Mouse (Mus musculus) neural tube, embryonic 13.5 days (tissue): ENCODE results near the gene Plxdc1. TPM values are rescaled to one million over a fixed set of nuclear protein-coding genes. Genes with fewer than 3 reads are reported as not detected.

Experiments
- ATAC-seq: fragments of 200-750 bp; cut with Nextera tagmentation; 2 replicates; pipeline ENCODE4 v1.8.0; 2017; ENCODE audit warnings: low read depth, mild to moderate bottlenecking, moderate TSS enrichment, moderate library complexity
- H3K27ac ChIP-seq: fragments of 300-500 bp; sonication (generic); replicated peaks from 2 replicates; pipeline ENCODE4 v1.5.1; 2015; ENCODE audit warnings: moderate library complexity, mild to moderate bottlenecking, inconsistent platforms
- H3K27me3 ChIP-seq: fragments of 300-500 bp; sonication (generic); 2 replicates; pipeline ENCODE4 v1.6.1; 2015; ENCODE audit warnings: mild to moderate bottlenecking, inconsistent platforms
- H3K36me3 ChIP-seq: fragments of 300-500 bp; sonication (generic); 2 replicates; pipeline ENCODE4 v1.6.1; 2015; ENCODE audit warnings: mild to moderate bottlenecking, inconsistent platforms
- H3K4me1 ChIP-seq: fragments of 300-500 bp; sonication (generic); replicated peaks from 2 replicates; pipeline ENCODE4 v1.6.1; 2015; ENCODE audit warnings: inconsistent platforms
- H3K4me2 ChIP-seq: fragments of 300-500 bp; sonication (generic); 2 replicates; pipeline ENCODE4 v1.6.1; 2015; ENCODE audit warnings: inconsistent platforms, mild to moderate bottlenecking, moderate library complexity
- H3K4me3 ChIP-seq: fragments of 300-500 bp; sonication (generic); 2 replicates; pipeline ENCODE4 v1.5.1; 2015; ENCODE audit warnings: mild to moderate bottlenecking, inconsistent platforms
- H3K9ac ChIP-seq: fragments of 300-500 bp; sonication (generic); 2 replicates; pipeline ENCODE4 v1.6.1; 2015; ENCODE audit warnings: moderate library complexity, mild to moderate bottlenecking, inconsistent platforms
- H3K9me3 ChIP-seq: fragments of 300-500 bp; sonication (generic); 2 replicates; pipeline ENCODE4 v1.6.1; 2016; ENCODE audit warnings: inconsistent platforms
- WGBS: fragments of 180-500 bp; shearing (Covaris S2); methylation state at CpG from one replicate; pipeline ENCODE4 v1.1.7; 2015; 5-methylcytosine and 5-hydroxymethylcytosine counted together
- polyA plus RNA-seq: library from polyadenylated mRNA; unstranded; fragments of >200 nt; fragmentation: Nextera tagmentation; extraction: Ambion mirVana; gene quantifications from 2 replicates; pipeline ENCODE4 v1.2.1, GENCODE M21; 2015

Gene Plxdc1
- polyA plus RNA-seq, 1 experiment from 2014 or later = 0.71 TPM

DNA sequence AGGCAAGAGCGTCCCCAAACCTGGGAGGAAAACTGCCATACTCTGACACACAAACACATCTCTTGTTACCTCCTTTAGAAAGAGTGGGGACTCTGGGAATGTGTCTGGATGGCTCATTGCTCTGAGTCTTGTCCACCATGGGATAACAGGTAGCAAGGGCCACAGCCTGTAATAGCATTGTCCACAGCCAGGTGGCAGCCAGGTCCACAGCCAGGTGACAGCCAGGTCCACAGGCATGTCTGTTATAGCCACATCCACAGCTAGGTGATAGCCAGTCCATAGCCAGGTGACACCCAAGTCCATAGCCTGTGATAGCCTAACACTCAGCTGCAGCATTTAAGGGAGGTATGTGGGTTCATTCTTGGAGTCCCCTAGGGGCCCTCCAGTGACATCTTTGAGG is 25.3 kb downstream of the Plxdc1 start:
- no peak overlapping the region for H3K27ac ChIP-seq
- no peaks in the 10 kb centered on the region for H3K27me3 ChIP-seq
- ATAC-seq = no peak
- peaks cover 23% of the 10 kb centered on the region for H3K4me1 ChIP-seq
- H3K36me3 ChIP-seq = no peaks in the 10 kb centered on the region
- H3K9ac ChIP-seq = no peak overlapping the region
- no peak overlapping the region for H3K4me2 ChIP-seq
- H3K4me3 ChIP-seq = no peak overlapping the region
- 93% methylated on average over 1 of the region's 1 CpGs for WGBS
- no peaks in the 10 kb centered on the region for H3K9me3 ChIP-seq

DNA sequence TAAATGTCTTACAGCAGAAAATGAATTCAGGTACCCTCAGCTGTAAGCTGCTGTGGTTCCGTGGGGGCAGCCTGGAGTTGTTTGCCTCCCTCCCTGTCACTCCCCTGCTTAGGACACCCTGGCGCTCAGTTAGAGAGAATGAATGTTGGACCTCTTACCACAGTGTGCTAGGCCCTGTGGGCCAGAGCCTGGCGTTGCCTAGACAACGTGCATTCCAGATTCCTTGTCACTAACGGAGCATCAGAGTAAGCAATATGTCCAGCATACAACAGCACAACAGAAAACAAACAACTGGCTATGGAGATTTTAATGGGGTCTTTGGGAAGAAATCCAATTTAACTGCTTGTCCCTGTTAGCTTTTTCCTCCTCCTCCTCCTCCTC is 27.0 kb downstream of the Plxdc1 start:
- Histone ChIP-seq H3K9ac (peak overlapping the region; percentile 12; the same call in 1 of the 2 replicates), H3K27ac (no peak overlapping the region), H3K4me1 (peaks cover 26% of the 10 kb centered on the region), H3K4me3 (no peak overlapping the region), H3K9me3 (no peaks in the 10 kb centered on the region), H3K27me3 (no peaks in the 10 kb centered on the region), H3K36me3 (no peaks in the 10 kb centered on the region), H3K4me2 (no peak overlapping the region)
- WGBS = 53% methylated on average over 5 of the region's 5 CpGs
- ATAC-seq = no peak

DNA sequence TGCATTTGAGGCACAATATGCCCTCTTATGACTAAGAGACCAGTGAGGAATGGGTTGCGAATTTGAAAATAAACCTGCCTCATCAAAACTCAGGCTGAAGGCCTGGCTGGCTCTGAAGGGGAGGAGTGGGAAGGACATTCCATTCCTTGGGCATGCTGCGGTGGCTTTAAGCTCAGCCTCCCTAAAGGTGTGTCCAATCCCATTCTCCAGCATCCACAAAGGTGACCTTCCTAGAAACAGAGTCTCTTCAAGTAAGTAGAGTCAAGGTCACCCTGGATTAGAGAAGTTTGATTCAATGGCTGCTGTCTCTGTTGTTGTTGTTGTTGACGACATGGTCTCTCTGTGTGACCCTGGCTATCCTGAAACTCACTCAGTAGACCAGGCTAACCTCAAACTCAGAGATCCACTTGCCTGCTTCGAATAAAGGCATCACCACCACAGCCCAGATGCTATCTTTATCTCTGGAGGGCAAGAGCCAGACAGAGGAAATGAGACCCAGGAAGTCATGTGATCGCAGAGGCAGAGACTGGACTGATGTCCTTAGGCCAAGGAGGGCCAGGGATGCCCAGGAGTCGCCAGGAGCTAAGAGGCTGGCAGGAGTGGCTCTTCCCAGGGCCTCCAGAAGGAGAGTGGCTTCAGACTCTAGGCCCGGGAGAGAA is 27.5 kb downstream of the Plxdc1 start:
- Histone ChIP-seq H3K4me3 (no peak overlapping the region), H3K36me3 (no peaks in the 10 kb centered on the region), H3K9me3 (no peaks in the 10 kb centered on the region), H3K27me3 (no peaks in the 10 kb centered on the region), H3K4me1 (peaks cover 26% of the 10 kb centered on the region), H3K9ac (peak overlapping the region; percentile 12; the same call in 1 of the 2 replicates), H3K27ac (no peak overlapping the region), H3K4me2 (no peak overlapping the region)
- no peak for ATAC-seq
- 87% methylated on average over 7 of the region's 7 CpGs for WGBS

DNA sequence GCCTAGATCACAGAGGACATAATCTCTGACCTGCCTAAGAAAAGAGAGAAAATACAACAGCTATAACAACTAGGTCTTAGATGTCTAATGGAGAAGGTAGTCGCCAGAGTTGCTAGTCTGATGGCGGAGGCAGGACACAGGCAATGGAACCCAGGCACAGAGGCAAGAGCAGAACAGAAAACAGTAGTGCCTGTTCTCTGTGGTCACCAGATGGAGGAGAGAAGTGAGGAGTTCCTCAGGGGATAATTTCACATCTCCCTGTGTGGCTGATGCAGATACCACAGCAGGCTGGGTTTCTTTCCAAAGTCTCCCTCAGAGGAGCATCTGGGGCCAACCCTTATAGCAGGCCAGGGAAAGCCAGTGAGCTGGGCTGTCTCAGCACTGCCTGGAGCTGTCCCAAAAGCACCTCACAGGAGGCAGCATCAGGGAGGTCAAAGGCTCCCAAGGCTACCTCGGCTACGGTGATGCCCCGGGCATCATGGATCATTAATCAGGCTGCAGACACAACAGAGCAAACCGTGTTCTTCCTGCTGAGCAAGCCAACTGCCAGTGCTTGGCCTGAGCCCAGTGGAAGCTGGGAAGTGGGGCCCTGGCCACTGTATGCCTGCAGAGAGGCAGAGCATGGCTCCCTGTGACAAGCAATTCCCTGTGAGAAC is 29.2 kb downstream of the Plxdc1 start:
- peak; percentile 40; the same call in 1 of the 2 replicates for ATAC-seq
- Histone ChIP-seq H3K9ac (no peak overlapping the region), H3K4me3 (no peak overlapping the region), H3K36me3 (no peaks in the 10 kb centered on the region), H3K27me3 (no peaks in the 10 kb centered on the region), H3K9me3 (no peaks in the 10 kb centered on the region), H3K4me1 (peaks cover 26% of the 10 kb centered on the region), H3K4me2 (no peak overlapping the region), H3K27ac (peak overlapping the region; percentile 33; the same call in 1 of the 2 replicates)
- 34% methylated on average over 6 of the region's 6 CpGs for whole genome bisulfite sequencing

DNA sequence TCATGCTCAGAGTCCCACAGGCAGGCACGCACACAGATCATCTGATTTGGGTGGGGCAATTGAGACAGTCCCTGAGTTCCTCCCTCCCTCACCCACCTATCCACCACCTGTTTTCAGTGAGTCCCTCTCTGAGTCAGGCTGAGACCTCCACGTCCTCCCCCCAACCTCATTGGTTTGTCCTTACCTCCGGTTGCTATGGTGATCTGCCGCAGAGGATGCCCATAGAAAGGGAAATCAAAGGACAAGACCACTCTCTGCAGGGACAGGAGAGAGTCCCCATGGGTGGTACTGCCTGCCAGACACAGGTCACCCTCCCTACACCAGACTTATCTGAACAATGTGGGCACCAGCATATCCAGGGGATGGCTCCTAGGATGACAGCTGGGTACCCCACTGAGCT is 30.3 kb downstream of the Plxdc1 start:
- Histone ChIP-seq H3K36me3 (no peaks in the 10 kb centered on the region), H3K27me3 (no peaks in the 10 kb centered on the region), H3K27ac (no peak overlapping the region), H3K9ac (no peak overlapping the region), H3K4me1 (peaks cover 26% of the 10 kb centered on the region), H3K9me3 (no peaks in the 10 kb centered on the region), H3K4me3 (no peak overlapping the region), H3K4me2 (no peak overlapping the region)
- ATAC-seq = no peak
- 46% methylated on average over 4 of the region's 4 CpGs for WGBS

DNA sequence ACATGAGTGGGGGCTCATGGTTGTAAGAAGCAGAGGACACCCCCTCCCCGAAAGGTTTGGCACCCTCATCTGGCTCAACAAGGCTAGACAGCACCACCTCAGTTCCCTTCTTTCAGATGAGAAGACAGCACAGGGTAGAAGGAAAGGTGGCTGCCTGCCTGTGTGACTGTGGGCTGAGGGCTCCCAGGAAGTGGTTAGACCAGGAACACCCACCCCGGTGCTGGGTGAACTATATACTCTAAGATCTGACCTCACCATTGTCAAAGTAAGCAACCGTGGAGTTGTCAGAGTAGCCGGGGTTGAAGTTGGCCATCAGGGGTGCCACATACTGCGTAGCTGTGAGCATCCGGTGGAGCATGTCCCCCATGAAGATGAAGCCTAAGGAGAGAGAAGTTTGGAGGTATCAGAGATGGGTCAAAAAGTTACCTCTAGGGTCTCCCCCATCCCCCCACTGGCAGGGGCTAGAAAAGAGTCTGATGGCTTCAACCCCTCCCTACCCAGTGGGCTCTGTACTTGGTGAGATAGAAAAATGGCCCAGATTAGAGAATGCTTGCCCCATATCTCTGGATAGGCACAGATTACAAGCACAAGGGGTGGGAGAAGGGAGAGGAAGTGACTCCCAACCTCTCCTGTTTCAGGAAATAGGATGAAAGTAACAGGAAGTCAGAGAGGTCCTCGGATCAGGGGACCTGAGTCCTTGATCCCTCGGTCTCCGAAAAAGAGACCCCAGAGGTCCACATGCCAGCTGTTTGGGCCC is 30.9 kb downstream of the Plxdc1 start:
- Histone ChIP-seq H3K27me3 (no peaks in the 10 kb centered on the region), H3K4me2 (no peak overlapping the region), H3K36me3 (no peaks in the 10 kb centered on the region), H3K4me3 (no peak overlapping the region), H3K4me1 (peaks cover 32% of the 10 kb centered on the region), H3K9me3 (no peaks in the 10 kb centered on the region), H3K9ac (no peak overlapping the region), H3K27ac (no peak overlapping the region)
- no peak for ATAC-seq
- WGBS = 81% methylated on average over 9 of the region's 9 CpGs

DNA sequence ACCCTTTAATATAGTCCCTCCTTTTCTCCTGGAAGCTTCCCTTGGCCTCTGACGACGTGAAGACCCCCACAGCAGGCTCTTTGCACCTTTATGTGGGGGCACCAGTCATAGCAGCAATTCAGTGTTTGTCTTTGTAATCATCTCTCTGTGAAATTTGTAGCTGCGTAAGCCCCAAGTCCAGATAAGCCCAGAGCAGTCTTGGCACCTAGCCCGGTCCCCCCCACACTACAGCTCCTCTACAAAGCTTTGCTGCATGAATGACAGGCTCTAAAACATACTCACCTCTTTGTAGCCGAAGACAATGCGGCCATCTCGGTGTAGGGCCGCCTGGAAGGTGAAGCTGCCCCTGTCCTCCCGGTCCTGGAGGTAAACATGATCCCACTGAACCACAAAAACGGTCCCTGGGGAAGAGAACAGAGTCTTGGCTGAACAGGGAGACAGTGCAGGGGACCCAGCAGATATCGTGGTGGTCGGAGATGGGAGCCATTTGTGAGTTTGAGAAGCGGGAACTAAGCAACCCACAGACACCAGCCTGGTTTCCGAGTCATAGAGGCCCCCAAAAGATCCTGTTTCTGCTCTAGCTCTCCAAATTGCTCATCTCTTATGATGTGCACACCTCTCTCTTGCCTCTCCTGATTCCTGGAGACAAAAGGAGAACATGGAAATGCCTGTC is 31.6 kb downstream of the Plxdc1 start:
- no peaks in the 10 kb centered on the region for H3K36me3 ChIP-seq
- H3K27me3 ChIP-seq = no peaks in the 10 kb centered on the region
- H3K4me3 ChIP-seq = no peak overlapping the region
- no peak overlapping the region for H3K9ac ChIP-seq
- no peaks in the 10 kb centered on the region for H3K9me3 ChIP-seq
- no peak overlapping the region for H3K4me2 ChIP-seq
- WGBS = 70% methylated on average over 14 of the region's 14 CpGs
- no peak for ATAC-seq
- no peak overlapping the region for H3K27ac ChIP-seq
- H3K4me1 ChIP-seq = peaks cover 39% of the 10 kb centered on the region

DNA sequence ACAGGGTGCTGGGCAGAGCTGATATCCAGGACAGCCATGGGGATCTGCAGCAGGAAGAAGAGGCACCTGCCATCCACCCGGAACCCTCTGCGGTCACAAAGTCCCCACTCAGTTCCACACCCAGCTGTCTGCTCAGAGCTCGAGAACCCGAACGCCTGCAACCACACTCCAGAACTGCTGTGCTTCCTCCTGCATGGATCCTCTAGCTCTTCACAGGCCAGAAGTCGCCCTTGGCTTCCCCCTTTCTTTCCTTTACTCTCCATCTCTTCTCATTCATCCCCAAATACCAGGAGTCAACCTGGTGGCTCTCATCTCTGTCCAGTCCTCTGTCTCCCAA is 32.3 kb downstream of the Plxdc1 start:
- no peak overlapping the region for H3K4me3 ChIP-seq
- H3K27me3 ChIP-seq = no peaks in the 10 kb centered on the region
- H3K4me2 ChIP-seq = no peak overlapping the region
- no peak for ATAC-seq
- H3K9ac ChIP-seq = no peak overlapping the region
- WGBS = 90% methylated on average over 6 of the region's 6 CpGs
- no peaks in the 10 kb centered on the region for H3K36me3 ChIP-seq
- H3K9me3 ChIP-seq = no peaks in the 10 kb centered on the region
- no peak overlapping the region for H3K27ac ChIP-seq
- H3K4me1 ChIP-seq = peaks cover 36% of the 10 kb centered on the region

DNA sequence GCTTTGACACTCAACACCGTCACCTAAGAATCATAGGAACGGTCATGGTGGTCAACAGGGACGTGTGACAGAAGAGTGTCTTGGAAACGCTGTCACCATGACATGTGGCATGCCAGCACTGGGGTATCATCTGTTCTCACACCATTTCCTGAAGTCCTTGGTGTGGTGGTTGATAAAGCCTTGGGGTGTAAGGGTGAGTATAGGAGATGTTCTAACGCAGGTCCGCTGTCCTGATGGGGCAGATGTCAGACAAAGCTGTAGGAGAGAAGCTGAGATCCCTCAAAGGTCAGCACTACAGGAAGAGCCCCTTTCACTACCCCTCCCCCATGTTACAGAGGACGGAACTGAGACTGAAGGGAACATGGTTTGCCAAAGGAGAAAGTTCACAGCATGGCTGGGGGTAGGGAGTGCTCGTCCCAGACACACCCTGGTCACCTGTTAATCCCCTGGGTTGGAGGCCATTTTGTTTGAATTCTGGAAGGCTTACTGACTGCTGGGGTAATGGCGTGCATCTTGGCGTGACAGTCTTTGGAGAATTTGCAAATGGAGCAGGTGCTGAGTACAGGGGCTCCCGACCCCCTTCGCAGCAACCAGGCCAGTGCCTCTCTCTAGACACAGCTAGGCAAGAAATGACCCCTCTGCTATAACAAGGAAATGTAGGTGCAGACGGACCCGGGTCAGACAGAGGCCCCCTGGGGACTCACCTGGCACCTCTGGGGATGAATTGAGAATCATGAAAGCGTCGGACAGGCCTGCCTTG is 32.9 kb downstream of the Plxdc1 start:
- Histone ChIP-seq H3K9ac (no peak overlapping the region), H3K27me3 (no peaks in the 10 kb centered on the region), H3K27ac (no peak overlapping the region), H3K9me3 (no peaks in the 10 kb centered on the region), H3K36me3 (no peaks in the 10 kb centered on the region), H3K4me2 (no peak overlapping the region), H3K4me3 (no peak overlapping the region), H3K4me1 (peaks cover 35% of the 10 kb centered on the region)
- ATAC-seq = no peak
- 79% methylated on average over 16 of the region's 16 CpGs for WGBS

DNA sequence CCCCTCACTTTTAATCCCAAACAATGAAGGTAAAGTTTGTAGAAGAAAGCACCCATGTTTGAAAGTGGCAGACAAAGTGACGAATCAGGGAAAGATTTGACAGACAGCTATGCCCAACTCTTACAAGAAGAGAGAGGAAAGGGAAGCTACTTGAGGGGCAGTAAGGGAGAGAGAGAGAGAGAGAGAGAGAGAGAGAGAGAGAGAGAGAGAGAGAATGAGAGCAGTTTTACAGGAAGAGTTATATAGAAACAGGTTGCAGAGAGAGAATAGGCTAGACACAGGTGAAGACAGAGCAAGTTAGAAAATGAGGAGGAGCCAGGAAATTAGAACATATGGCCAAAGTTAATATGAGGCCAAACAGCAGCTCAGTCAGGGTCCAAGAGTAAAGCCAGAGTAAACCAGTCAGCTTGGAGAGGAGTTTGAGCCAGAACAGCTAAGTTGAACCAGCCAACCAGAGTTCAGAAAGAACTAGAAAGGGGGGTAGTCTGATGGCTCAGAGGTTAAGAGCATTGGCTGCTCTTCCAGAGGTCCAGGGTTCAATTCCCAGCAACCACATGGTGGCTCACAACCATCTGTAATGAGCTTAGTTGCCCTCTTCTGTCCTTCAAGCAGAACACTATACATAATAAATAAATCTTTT is 33.8 kb downstream of the Plxdc1 start:
- ATAC-seq = no peak
- no peaks in the 10 kb centered on the region for H3K27me3 ChIP-seq
- H3K4me2 ChIP-seq = no peak overlapping the region
- no peaks in the 10 kb centered on the region for H3K9me3 ChIP-seq
- 97% methylated on average over 1 of the region's 1 CpGs for WGBS
- no peaks in the 10 kb centered on the region for H3K36me3 ChIP-seq
- H3K4me1 ChIP-seq = peaks cover 34% of the 10 kb centered on the region
- H3K9ac ChIP-seq = no peak overlapping the region
- H3K27ac ChIP-seq = no peak overlapping the region
- H3K4me3 ChIP-seq = no peak overlapping the region

DNA sequence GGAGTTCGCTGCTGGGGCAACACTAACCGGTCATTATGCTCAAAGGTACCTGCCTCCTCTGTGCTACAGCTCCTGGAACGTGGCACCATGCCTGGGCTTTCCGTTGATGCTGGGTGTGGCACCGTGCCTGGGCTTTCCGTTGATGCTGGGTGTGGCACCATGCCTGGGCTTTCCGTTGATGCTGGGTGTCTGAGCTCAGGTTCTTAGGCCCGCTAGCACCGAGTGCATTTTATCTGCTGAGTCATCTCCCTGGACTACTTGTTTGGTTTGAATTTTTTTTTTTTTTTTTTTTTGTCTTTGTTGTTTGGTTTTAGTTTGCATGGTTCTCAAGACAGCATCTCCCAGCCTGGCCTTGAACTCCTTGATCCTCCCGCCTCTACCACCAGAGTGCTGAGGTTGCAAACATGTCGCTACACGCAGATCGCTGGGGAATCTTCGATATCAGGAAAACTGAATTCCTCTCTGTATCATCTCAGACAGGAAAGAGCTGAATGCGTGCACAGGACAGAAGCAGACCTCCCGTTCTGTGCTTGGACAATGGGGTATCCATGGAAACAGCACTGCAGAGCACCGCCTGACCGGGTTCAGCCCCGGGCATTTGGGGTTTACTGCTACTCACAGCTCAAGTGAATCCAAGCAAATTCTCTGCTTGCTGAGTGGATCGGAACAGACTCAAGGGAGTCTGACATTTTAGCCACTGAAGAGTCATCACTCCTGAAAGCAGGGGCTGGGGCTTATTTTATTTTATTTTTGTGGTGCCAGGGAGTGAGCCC is 36.4 kb downstream of the Plxdc1 start:
- peak overlapping the region; percentile 46 for H3K27ac ChIP-seq
- H3K4me2 ChIP-seq = peak overlapping the region; percentile 3; the same call in 1 of the 2 replicates
- H3K36me3 ChIP-seq = no peaks in the 10 kb centered on the region
- WGBS = 30% methylated on average over 20 of the region's 20 CpGs
- 0 out of 2 replicates have a peak overlapping the region, but pooled peaks have one; percentile 6 for H3K9ac ChIP-seq
- ATAC-seq = no peak; the same call in 1 of the 2 replicates
- no peaks in the 10 kb centered on the region for H3K27me3 ChIP-seq
- peaks cover 15% of the 10 kb centered on the region for H3K4me1 ChIP-seq
- H3K9me3 ChIP-seq = no peaks in the 10 kb centered on the region
- H3K4me3 ChIP-seq = no peak overlapping the region
